Mouse (Mus musculus): ENCODE results near the gene Sfi1. TPM values are rescaled to one million over a fixed set of nuclear protein-coding genes. Genes with fewer than 3 reads are reported as not detected.
"Not testable (repeated sequence)": the region's sequence is repeated elsewhere in the genome, so short reads cannot be mapped to it uniquely, and the experiment has no call there.

The Sfi1 gene
- polyA plus RNA-seq, 1 experiment from 2014 or later, result 5.7 TPM

- Histone ChIP-seq H3K27ac (replicated peaks) (no peak overlapping the region), H3K4me1 (replicated peaks; ENCODE audit: control insufficient read depth, insufficient read depth) (no peaks in the 10 kb centered on the region), H3K27me3 (ENCODE audit: control insufficient read depth, insufficient read depth, low read length) (no peaks in the 10 kb centered on the region), H3K9me3 (ENCODE audit: control insufficient read depth, low read length) (peaks cover 16% of the 10 kb centered on the region), H3K4me2 (replicated peaks; ENCODE audit: low read depth) (no peak overlapping the region), H3K9ac (ENCODE audit: low read length) (no peak overlapping the region), H3K4me3 (ENCODE audit: low read depth, low read length) (no peak overlapping the region), H3K36me3 (ENCODE audit: control insufficient read depth, insufficient read depth, low read length) (no peaks in the 10 kb centered on the region)
- DNase-seq (ENCODE audit: low spot score) (no peak), ATAC-seq (ENCODE audit: low FRiP score, low TSS enrichment) (no peak)
- TF ChIP-seq CTCF (IDR thresholded peaks at IDR 0.05; ENCODE audit: low read depth), result no peak
- TF ChIP-seq EP300 (optimal IDR thresholded peaks at IDR 0.05), result no peak
- 93% methylated on average over 21 of the region's 21 CpGs for whole genome bisulfite sequencing
Measured at GRCm38 (mm10) chr11:3105261-3105731, 88.0 kb downstream of the Sfi1 start.

GRCm38 (mm10) chr11:3104501-3105260, 88.6 kb downstream of the Sfi1 start:
- DNase-seq (ENCODE audit: low spot score), result not testable (repeated sequence)

GRCm38 (mm10) chr11:3103619-3104164, 89.6 kb downstream of the Sfi1 start:
- no peak overlapping the region for H3K4me2 ChIP-seq (replicated peaks; ENCODE audit: low read depth)
- H3K4me3 ChIP-seq (ENCODE audit: low read depth, low read length), result no peak overlapping the region
- H3K27me3 ChIP-seq (ENCODE audit: control insufficient read depth, insufficient read depth, low read length), result no peaks in the 10 kb centered on the region
- no peak overlapping the region for H3K9ac ChIP-seq (ENCODE audit: low read length)
- TF ChIP-seq EP300 (optimal IDR thresholded peaks at IDR 0.05) (no peak), CTCF (IDR thresholded peaks at IDR 0.05; ENCODE audit: low read depth) (no peak)
- H3K9me3 ChIP-seq (ENCODE audit: control insufficient read depth, low read length), result peaks cover 16% of the 10 kb centered on the region
- ATAC-seq (ENCODE audit: low FRiP score, low TSS enrichment) (peak; percentile 66; the same call in 1 of the 2 replicates), DNase-seq (ENCODE audit: low spot score) (no peak)
- no peak overlapping the region for H3K27ac ChIP-seq (replicated peaks)
- H3K4me1 ChIP-seq (replicated peaks; ENCODE audit: control insufficient read depth, insufficient read depth), result no peaks in the 10 kb centered on the region
- WGBS, result 78% methylated on average over 7 of the region's 7 CpGs
- no peaks in the 10 kb centered on the region for H3K36me3 ChIP-seq (ENCODE audit: control insufficient read depth, insufficient read depth, low read length)

More at GRCm38 (mm10) chr11:3104501-3105260, 88.6 kb downstream of the Sfi1 start:
- not testable (repeated sequence) for H3K4me3 ChIP-seq (ENCODE audit: low read depth, low read length); H3K4me2 ChIP-seq (replicated peaks; ENCODE audit: low read depth); H3K27me3 ChIP-seq (ENCODE audit: control insufficient read depth, insufficient read depth, low read length); ATAC-seq (ENCODE audit: low FRiP score, low TSS enrichment); H3K9ac ChIP-seq (ENCODE audit: low read length); H3K4me1 ChIP-seq (replicated peaks; ENCODE audit: control insufficient read depth, insufficient read depth); H3K36me3 ChIP-seq (ENCODE audit: control insufficient read depth, insufficient read depth, low read length); H3K27ac ChIP-seq (replicated peaks)
- WGBS, result 82% methylated on average over 20 of the region's 20 CpGs
- peaks cover 16% of the 10 kb centered on the region for H3K9me3 ChIP-seq (ENCODE audit: control insufficient read depth, low read length)

- H3K9ac ChIP-seq (ENCODE audit: low read length); H3K27me3 ChIP-seq (ENCODE audit: control insufficient read depth, insufficient read depth, low read length); H3K27ac ChIP-seq (replicated peaks); H3K4me1 ChIP-seq (replicated peaks; ENCODE audit: control insufficient read depth, insufficient read depth); H3K4me3 ChIP-seq (ENCODE audit: low read depth, low read length); H3K4me2 ChIP-seq (replicated peaks; ENCODE audit: low read depth); H3K36me3 ChIP-seq (ENCODE audit: control insufficient read depth, insufficient read depth, low read length); DNase-seq (ENCODE audit: low spot score); ATAC-seq (ENCODE audit: low FRiP score, low TSS enrichment): not testable (repeated sequence)
- 84% methylated on average over 7 of the region's 7 CpGs for WGBS
- H3K9me3 ChIP-seq (ENCODE audit: control insufficient read depth, low read length), result peaks cover 16% of the 10 kb centered on the region
Measured at GRCm38 (mm10) chr11:3102626-3103025, 90.6 kb downstream of the Sfi1 start.

GRCm38 (mm10) chr11:3101875-3102494, 91.3 kb downstream of the Sfi1 start:
- 68% methylated on average over 10 of the region's 10 CpGs for WGBS
- peaks cover 16% of the 10 kb centered on the region for H3K9me3 ChIP-seq (ENCODE audit: control insufficient read depth, low read length)

More at GRCm38 (mm10) chr11:3101875-3102494, 91.3 kb downstream of the Sfi1 start:
- Histone ChIP-seq H3K4me1 (replicated peaks; ENCODE audit: control insufficient read depth, insufficient read depth) (no peaks in the 10 kb centered on the region), H3K4me3 (ENCODE audit: low read depth, low read length) (no peak overlapping the region), H3K36me3 (ENCODE audit: control insufficient read depth, insufficient read depth, low read length) (no peaks in the 10 kb centered on the region), H3K9ac (ENCODE audit: low read length) (no peak overlapping the region), H3K27me3 (ENCODE audit: control insufficient read depth, insufficient read depth, low read length) (no peaks in the 10 kb centered on the region), H3K4me2 (replicated peaks; ENCODE audit: low read depth) (no peak overlapping the region), H3K27ac (replicated peaks) (no peak overlapping the region)
- TF ChIP-seq CTCF (IDR thresholded peaks at IDR 0.05; ENCODE audit: low read depth) (no peak), EP300 (optimal IDR thresholded peaks at IDR 0.05) (no peak)
- ATAC-seq (ENCODE audit: low FRiP score, low TSS enrichment), result peak; percentile 21; the same call in 1 of the 2 replicates
- no peak for DNase-seq (ENCODE audit: low spot score)
